In the genomic region with DNA sequence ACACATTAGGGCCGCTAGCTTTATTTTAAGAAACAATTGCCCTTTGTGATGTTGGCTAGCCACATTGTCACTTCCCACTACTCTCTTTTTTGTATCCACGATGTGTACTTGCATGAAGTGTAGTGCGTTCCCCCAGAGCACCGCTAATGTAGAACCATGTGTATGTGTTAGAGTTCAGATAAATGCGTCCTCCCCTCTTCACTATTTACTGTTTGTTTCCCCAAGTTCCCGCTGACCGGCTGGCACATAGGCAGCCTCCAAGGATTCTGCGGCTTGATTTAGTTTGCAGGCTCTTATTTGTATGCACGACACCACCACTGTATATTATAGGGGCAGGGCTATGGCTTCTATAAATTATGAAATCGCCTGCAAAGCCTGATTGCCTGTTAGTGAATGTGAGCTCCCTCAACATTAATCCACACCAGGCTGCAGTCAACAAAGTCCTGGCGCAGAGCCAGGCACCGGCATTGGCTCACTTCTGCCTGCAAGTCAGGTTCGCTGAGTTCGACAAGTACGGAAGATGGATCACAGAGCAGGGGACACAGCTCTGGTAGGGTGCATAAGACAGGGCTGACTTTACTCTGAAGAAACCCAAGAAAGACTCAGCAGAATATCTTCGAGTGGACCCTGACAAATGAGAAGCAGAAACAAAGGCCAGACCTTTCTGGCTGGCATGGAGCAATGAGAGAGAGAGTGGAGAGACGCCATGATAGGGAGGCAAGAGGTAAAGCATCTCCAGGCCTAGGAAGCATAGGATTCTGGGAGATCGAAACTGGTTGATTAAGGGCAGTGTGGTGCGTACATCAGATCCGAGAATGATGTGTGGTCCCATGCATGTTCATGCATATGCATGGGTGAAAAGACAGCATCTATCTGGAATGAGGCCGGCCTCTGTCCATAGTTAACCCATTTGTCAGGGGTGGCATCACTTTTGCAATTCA, we compare ENCODE assay signal across 9 mouse cellular contexts.
DNase-seq lines count a peak whose midpoint lies in the region; ATAC-seq lines count a peak whose summit lies in the region.
"Had no signal": no experiment of that assay in that cellular context is flagged by ENCODE, and none has a peak within 500 bp of the region (broad histone marks: within the 10 kb centered on the region; RNA-seq: fewer than 3 reads in every experiment).

No protein-coding gene starts in this region.

- H3K27ac ChIP-seq in heart, embryonic 16.5 days (ENCODE audit: low read length), result no peak overlapping the region
- no peak overlapping the region for H3K27ac ChIP-seq in embryonic facial prominence, embryonic 14.5 days (replicated peaks; ENCODE audit: low read depth, low read length)

- H3K9me3 ChIP-seq in heart, embryonic 16.5 days (replicated peaks; ENCODE audit: control insufficient read depth, low read length), result no peaks in the 10 kb centered on the region
- no peaks in the 10 kb centered on the region for H3K9me3 ChIP-seq in embryonic facial prominence, embryonic 14.5 days (ENCODE audit: control insufficient read depth, low read length)

- no peak overlapping the region for H3K9ac ChIP-seq in heart, embryonic 16.5 days (ENCODE audit: low read length)
- no peak overlapping the region for H3K9ac ChIP-seq in embryonic facial prominence, embryonic 14.5 days (ENCODE audit: low read depth, low read length)

- H3K27me3 ChIP-seq in heart, embryonic 16.5 days (ENCODE audit: control insufficient read depth, insufficient read depth, low read length), result no peaks in the 10 kb centered on the region
- no peaks in the 10 kb centered on the region for H3K27me3 ChIP-seq in embryonic facial prominence, embryonic 14.5 days (replicated peaks; ENCODE audit: control insufficient read depth, insufficient read depth, low read length)

- 67% methylated on average over 21 of the region's 21 CpGs for WGBS in heart, embryonic 16.5 days
- 64% methylated on average over 21 of the region's 21 CpGs for WGBS in embryonic facial prominence, embryonic 14.5 days

- H3K4me1 ChIP-seq in heart, embryonic 16.5 days (ENCODE audit: control insufficient read depth, insufficient read depth, low read length), result no peaks in the 10 kb centered on the region
- H3K4me1 ChIP-seq in embryonic facial prominence, embryonic 14.5 days (ENCODE audit: control insufficient read depth, insufficient read depth, low read length), result peaks cover 7% of the 10 kb centered on the region

- no peak overlapping the region for H3K4me3 ChIP-seq in heart, embryonic 16.5 days (ENCODE audit: low read length)
- no peak overlapping the region for H3K4me3 ChIP-seq in embryonic facial prominence, embryonic 14.5 days (ENCODE audit: low read depth, low read length)

- ATAC-seq in heart, embryonic 16.5 days (replicated peaks; ENCODE audit: extremely low read depth, insufficient read depth, low FRiP score), result no peak
- ATAC-seq in embryonic facial prominence, embryonic 14.5 days (ENCODE audit: low read depth), result peak; percentile 74; the same call in 1 of the 2 replicates
- ATAC-seq: Patski had no signal

- peak overlapping the region; percentile 35 for H3K4me2 ChIP-seq in heart, embryonic 16.5 days (ENCODE audit: low read depth, low read length)
- H3K4me2 ChIP-seq in embryonic facial prominence, embryonic 14.5 days (ENCODE audit: low read depth, low read length), result no peak overlapping the region

- H3K36me3 ChIP-seq in heart, embryonic 16.5 days (ENCODE audit: control insufficient read depth, insufficient read depth), result no peaks in the 10 kb centered on the region
- no peaks in the 10 kb centered on the region for H3K36me3 ChIP-seq in embryonic facial prominence, embryonic 14.5 days (ENCODE audit: control insufficient read depth, insufficient read depth, low read length)

- DNase-seq in heart, adult 18-20 months, result no peak
- DNase-seq in adrenal gland, adult 2 months, result peak; percentile 43
- peak; percentile 84 for DNase-seq in embryonic facial prominence, embryonic 14.5 days (ENCODE audit: low spot score)
- DNase-seq in layer of hippocampus, postnatal 10 days (ENCODE audit: low spot score in 2 of 2), result peak; percentile 43 to 64
- DNase-seq in ovary, postnatal 10 days (ENCODE audit: low spot score), result peak; percentile 4
- no peak for DNase-seq in spleen, postnatal 4 days (ENCODE audit: low spot score in 2 of 2)
- DNase-seq in thymus, postnatal 36 days, result no peak

Comparison
In these comparisons a context has a peak if more than half of its experiments do, and no peak if none do; other contexts are left out.
1. DNase-seq: peak in adrenal gland, adult 2 months (single experiment), embryonic facial prominence, embryonic 14.5 days (single experiment), layer of hippocampus, postnatal 10 days (2 of 2) and ovary, postnatal 10 days (single experiment); none in heart, adult 18-20 months (0 of 2), spleen, postnatal 4 days (0 of 2) and thymus, postnatal 36 days (0 of 2).